Mouse (Mus musculus) testis, adult 2 months (tissue): ENCODE measurements around the gene Zfp654.

Experiments
- CTCF ChIP-seq: fragments of 200-500 bp; IDR thresholded peaks from 2 replicates; pipeline ENCODE4 v1.5.1; 2012; ENCODE audit warnings: low read depth, mild to moderate bottlenecking, inconsistent platforms, low read length, moderate library complexity; ENCODE audit not compliant: control insufficient read depth, insufficient read depth, insufficient replicate concordance
- POLR2A ChIP-seq: fragments of 200-500 bp; IDR thresholded peaks from 2 replicates; pipeline ENCODE4 v1.6.1; 2012; ENCODE audit warnings: low read depth, mild to moderate bottlenecking, inconsistent platforms, low read length, moderate library complexity; ENCODE audit not compliant: control insufficient read depth

DNA sequence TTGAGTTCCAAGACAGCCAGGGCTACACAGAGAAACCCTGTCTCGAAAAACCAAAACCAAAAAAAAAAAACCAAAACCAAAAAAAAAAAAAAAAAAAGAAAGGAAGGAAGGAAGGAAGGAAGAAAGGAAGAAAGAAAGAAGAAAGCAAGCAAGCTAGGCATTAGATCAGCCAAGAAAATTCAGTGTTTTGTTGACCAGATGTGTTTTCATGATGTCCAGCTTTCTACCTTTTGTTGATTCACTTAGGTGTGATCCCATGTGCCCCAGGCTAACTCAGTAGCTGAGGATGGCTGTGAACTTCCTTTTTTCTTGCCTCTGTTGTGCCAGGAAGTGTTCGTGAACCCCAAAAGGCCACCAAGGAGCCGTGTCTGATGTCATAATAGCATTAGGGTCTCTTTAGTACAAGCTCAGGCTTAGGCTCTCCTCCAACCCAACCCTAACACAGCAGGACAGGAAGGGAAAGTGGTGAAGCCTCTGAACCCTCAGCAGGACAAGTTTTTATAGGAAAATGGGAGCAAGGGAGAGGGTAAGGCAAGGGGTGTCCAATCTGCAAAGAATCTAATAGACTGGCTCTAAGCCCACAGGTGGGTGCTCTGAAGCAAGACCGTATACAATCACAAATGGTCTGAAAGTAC lies 25.3 kb upstream of the Zfp654 start:
- TF ChIP-seq POLR2A (no peak), CTCF (no peak)
